ENCODE assay signal across 10 mouse cellular contexts in the genomic region with DNA sequence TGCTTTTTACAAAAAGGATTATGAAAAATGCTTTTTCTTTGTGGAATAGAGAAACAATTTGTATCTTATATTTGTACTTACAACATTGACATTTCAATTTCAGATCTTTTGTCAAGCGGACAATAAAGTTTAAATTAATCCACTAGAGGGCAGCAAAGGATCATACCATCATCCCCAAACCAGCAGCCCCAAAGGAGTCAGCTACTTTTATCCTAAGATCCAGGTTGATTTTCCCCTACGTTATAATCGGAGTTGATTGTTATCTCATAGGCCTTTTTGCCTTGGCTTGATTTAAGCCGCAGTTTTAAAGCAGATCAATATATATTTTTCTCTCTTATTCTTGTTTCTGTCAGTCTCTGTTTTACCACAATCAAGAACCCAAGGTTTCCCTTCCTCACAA. TPM values are rescaled to one million over a fixed set of nuclear protein-coding genes. Genes with fewer than 3 reads are reported as not detected.
DNase-seq lines count a peak whose midpoint lies in the region; ATAC-seq lines count a peak whose summit lies in the region.
"Had no signal": no experiment of that assay in that cellular context is flagged by ENCODE, and none has a peak within 500 bp of the region (broad histone marks: within the 10 kb centered on the region; RNA-seq: fewer than 3 reads in every experiment).

No protein-coding gene starts in this region.

- no peak overlapping the region for H3K4me3 ChIP-seq in forebrain, embryonic 11.5 days (ENCODE audit: low read depth, low read length)
- no peak overlapping the region for H3K4me3 ChIP-seq in forebrain, embryonic 10.5 days
- no peak overlapping the region for H3K4me3 ChIP-seq in neural tube, embryonic 11.5 days (ENCODE audit: low read depth, low read length)

- WGBS in forebrain, embryonic 11.5 days, result 25% methylated on average over 4 of the region's 4 CpGs
- WGBS in forebrain, embryonic 10.5 days, result 30% methylated on average over 4 of the region's 4 CpGs
- 23% methylated on average over 4 of the region's 4 CpGs for WGBS in neural tube, embryonic 11.5 days

- no peak for DNase-seq in forebrain, embryonic 11.5 days (ENCODE audit: low spot score)
- no peak for DNase-seq in forebrain, embryonic 10.5 days (ENCODE audit: extremely low spot score, low spot score)
- no peak for DNase-seq in neural tube, embryonic 11.5 days (ENCODE audit: low spot score)
- no peak for DNase-seq in neural tube, embryonic 10.5 days (ENCODE audit: extremely low spot score, low spot score)
- DNase-seq in forelimb bud, embryonic 11.5 days (ENCODE audit: low read depth, low spot score), result peak; percentile 57
- DNase-seq in naive thymus-derived CD4-positive, alpha-beta T cell, adult 2 months (ENCODE audit: low read depth), result peak; percentile 67
- no peak for DNase-seq in spleen, adult 18-20 months
- DNase-seq in ovary, postnatal 36 days (ENCODE audit: low spot score), result no peak

- H3K27me3 ChIP-seq in forebrain, embryonic 11.5 days (ENCODE audit: control insufficient read depth, insufficient read depth, low read length), result no peaks in the 10 kb centered on the region
- H3K27me3 ChIP-seq in forebrain, embryonic 10.5 days (ENCODE audit: poor library complexity, severe bottlenecking), result no peaks in the 10 kb centered on the region
- no peaks in the 10 kb centered on the region for H3K27me3 ChIP-seq in neural tube, embryonic 11.5 days (ENCODE audit: control insufficient read depth, insufficient read depth, low read length)

- no peak overlapping the region for H3K27ac ChIP-seq in forebrain, embryonic 11.5 days (ENCODE audit: low read depth, low read length)
- no peak overlapping the region for H3K27ac ChIP-seq in forebrain, embryonic 10.5 days
- no peak overlapping the region for H3K27ac ChIP-seq in neural tube, embryonic 11.5 days (ENCODE audit: low read depth, low read length)

- H3K4me2 ChIP-seq in forebrain, embryonic 11.5 days (ENCODE audit: low read depth, low read length, severe bottlenecking), result no peak overlapping the region
- H3K4me2 ChIP-seq in neural tube, embryonic 11.5 days (ENCODE audit: low read depth), result no peak overlapping the region

- ATAC-seq in forebrain, embryonic 11.5 days (replicated peaks; ENCODE audit: low FRiP score), result 0 out of 2 replicates have a peak, but pooled peaks have one; percentile 40
- peak; percentile 64 for ATAC-seq in neural tube, embryonic 11.5 days (ENCODE audit: insufficient read depth, low FRiP score, low TSS enrichment)

- no peak overlapping the region for H3K9ac ChIP-seq in forebrain, embryonic 11.5 days (ENCODE audit: low read length)
- no peak overlapping the region for H3K9ac ChIP-seq in neural tube, embryonic 11.5 days (ENCODE audit: low read length)

- no peaks in the 10 kb centered on the region for H3K36me3 ChIP-seq in forebrain, embryonic 11.5 days (ENCODE audit: control insufficient read depth, insufficient read depth, low read length)
- no peaks in the 10 kb centered on the region for H3K36me3 ChIP-seq in forebrain, embryonic 10.5 days (replicated peaks)
- H3K36me3 ChIP-seq in neural tube, embryonic 11.5 days (ENCODE audit: control insufficient read depth, insufficient read depth, low read length), result no peaks in the 10 kb centered on the region

- H3K4me1 ChIP-seq in forebrain, embryonic 11.5 days (replicated peaks; ENCODE audit: control insufficient read depth, insufficient read depth, low read length), result no peaks in the 10 kb centered on the region
- 0 out of 2 replicates have a peak, but pooled peaks cover 3% of the 10 kb centered on the region for H3K4me1 ChIP-seq in forebrain, embryonic 10.5 days
- H3K4me1 ChIP-seq in neural tube, embryonic 11.5 days (ENCODE audit: control insufficient read depth, insufficient read depth, low read length), result no peaks in the 10 kb centered on the region

- no peaks in the 10 kb centered on the region for H3K9me3 ChIP-seq in forebrain, embryonic 11.5 days (ENCODE audit: control insufficient read depth, low read length)
- H3K9me3 ChIP-seq in forebrain, embryonic 10.5 days, result no peaks in the 10 kb centered on the region
- no peaks in the 10 kb centered on the region for H3K9me3 ChIP-seq in neural tube, embryonic 11.5 days (ENCODE audit: control insufficient read depth, low read length)

RNA-seq across cellular contexts. Expression of gene Gnrhr, which starts 6.3 kb away (rescaled TPM):
- polyA plus RNA-seq in forebrain, embryonic 11.5 days (2014; fragmentation: Nextera tagmentation; extraction: Ambion mirVana), result not detected in 2 replicates
- polyA plus RNA-seq in forebrain, embryonic 10.5 days (2016; fragmentation: Nextera tagmentation; extraction: Ambion mirVana), result not detected in 2 replicates
- polyA plus RNA-seq in neural tube, embryonic 11.5 days (2014; fragmentation: Nextera tagmentation; extraction: Ambion mirVana), result not detected in 2 replicates
- polyA plus RNA-seq: large intestine, adult 2 months; spleen, adult 2 months had no signal

RNA-seq across cellular contexts. Expression of gene Uba6, which starts 18.8 kb away (rescaled TPM):
- 22.6 and 24.5 TPM in 2 replicates for polyA plus RNA-seq in forebrain, embryonic 11.5 days (2014; fragmentation: Nextera tagmentation; extraction: Ambion mirVana)
- polyA plus RNA-seq in forebrain, embryonic 10.5 days (2016; fragmentation: Nextera tagmentation; extraction: Ambion mirVana), result 15.5 and 17.0 TPM in 2 replicates
- 25.0 and 25.7 TPM in 2 replicates for polyA plus RNA-seq in neural tube, embryonic 11.5 days (2014; fragmentation: Nextera tagmentation; extraction: Ambion mirVana)

Comparison
In these comparisons a context has a peak if more than half of its experiments do, and no peak if none do; other contexts are left out.
1. DNase-seq: peak in forelimb bud, embryonic 11.5 days (single experiment) and naive thymus-derived CD4-positive, alpha-beta T cell, adult 2 months (single experiment); none in forebrain, embryonic 11.5 days (single experiment), forebrain, embryonic 10.5 days (single experiment), neural tube, embryonic 11.5 days (single experiment), neural tube, embryonic 10.5 days (single experiment), spleen, adult 18-20 months (0 of 2) and ovary, postnatal 36 days (single experiment).